Mouse (Mus musculus) embryonic facial prominence, embryonic 15.5 days (tissue): ENCODE measurements around the gene Irf8. TPM values are rescaled to one million over a fixed set of nuclear protein-coding genes. Genes with fewer than 3 reads are reported as not detected.
A peak's percentile ranks its signal among the peaks of the same experiment; 100 is the strongest.

ENCODE experiments used
- ATAC-seq: fragments of 200-750 bp; cut with Nextera tagmentation; 2 replicates; pipeline ENCODE4 v1.8.0; 2017; ENCODE audit warnings: low read depth, moderate TSS enrichment; ENCODE audit not compliant: insufficient number of reproducible peaks, low FRiP score, low TSS enrichment
- H3K27ac ChIP-seq: fragments of 300-500 bp; sonication (generic); replicated peaks from 2 replicates; pipeline ENCODE4 v1.5.1; 2015; ENCODE audit warnings: mild to moderate bottlenecking, inconsistent platforms
- H3K27me3 ChIP-seq: fragments of 300-500 bp; sonication (generic); 2 replicates; pipeline ENCODE4 v1.6.1; 2015; ENCODE audit warnings: inconsistent platforms
- H3K36me3 ChIP-seq: fragments of 300-500 bp; sonication (generic); 2 replicates; pipeline ENCODE4 v1.6.1; 2015; ENCODE audit warnings: mild to moderate bottlenecking, inconsistent platforms
- H3K4me1 ChIP-seq: fragments of 300-500 bp; sonication (generic); 2 replicates; pipeline ENCODE4 v1.6.1; 2015; ENCODE audit warnings: inconsistent platforms
- H3K4me2 ChIP-seq: fragments of 300-500 bp; sonication (generic); replicated peaks from 2 replicates; pipeline ENCODE4 v1.6.1; 2015; ENCODE audit warnings: mild to moderate bottlenecking, inconsistent platforms
- H3K4me3 ChIP-seq: fragments of 300-500 bp; sonication (generic); replicated peaks from 2 replicates; pipeline ENCODE4 v1.5.1; 2015; ENCODE audit warnings: mild to moderate bottlenecking, inconsistent platforms
- H3K9ac ChIP-seq: fragments of 300-500 bp; sonication (generic); 2 replicates; pipeline ENCODE4 v1.6.1; 2015; ENCODE audit warnings: inconsistent platforms
- H3K9me3 ChIP-seq: fragments of 300-500 bp; sonication (generic); replicated peaks from 2 replicates; pipeline ENCODE4 v1.6.1; 2016; ENCODE audit warnings: inconsistent platforms
- whole genome bisulfite sequencing: fragments of 180-500 bp; shearing (Covaris S2); methylation state at CpG from one replicate; pipeline ENCODE4 v1.1.7; 2015; 5-methylcytosine and 5-hydroxymethylcytosine counted together
- polyA plus RNA-seq: library from polyadenylated mRNA; unstranded; fragments of >200 nt; fragmentation: Nextera tagmentation; extraction: Ambion mirVana; gene quantifications from 2 replicates; pipeline ENCODE4 v1.2.1, GENCODE M21; 2015

Gene Irf8
- polyA plus RNA-seq, 1 experiment from 2014 or later, result 10.2 TPM

DNA sequence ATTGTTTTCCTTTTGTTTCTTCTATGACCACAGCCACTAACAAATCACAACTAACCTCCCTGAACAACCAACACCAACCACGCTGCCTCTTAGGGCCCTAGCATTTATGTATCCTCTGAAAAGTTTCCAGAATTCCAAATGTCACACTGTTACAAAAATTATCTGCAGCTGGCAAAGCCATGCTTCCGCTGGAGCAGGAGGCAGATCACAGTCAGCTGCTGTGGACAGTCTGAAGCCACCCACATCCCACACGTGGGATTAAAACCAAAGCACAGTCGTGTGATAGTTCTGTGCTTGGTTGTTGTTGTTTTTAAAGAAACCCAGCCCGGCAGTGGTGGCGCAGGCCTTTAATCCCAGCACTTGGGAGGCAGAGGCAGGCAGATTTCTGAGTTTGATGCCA is 37.1 kb upstream of the Irf8 start:
- H3K36me3 ChIP-seq, result no peaks in the 10 kb centered on the region
- WGBS, result 55% methylated on average over 6 of the region's 6 CpGs
- H3K4me3 ChIP-seq, result no peak overlapping the region
- H3K27me3 ChIP-seq, result 0 out of 2 replicates have a peak, but pooled peaks cover 4% of the 10 kb centered on the region
- H3K4me1 ChIP-seq, result peaks cover 28% of the 10 kb centered on the region
- H3K9me3 ChIP-seq, result no peaks in the 10 kb centered on the region
- ATAC-seq, result no peak
- 0 out of 2 replicates have a peak overlapping the region, but pooled peaks have one; percentile 14 for H3K27ac ChIP-seq
- H3K9ac ChIP-seq, result no peak overlapping the region
- no peak overlapping the region for H3K4me2 ChIP-seq

DNA sequence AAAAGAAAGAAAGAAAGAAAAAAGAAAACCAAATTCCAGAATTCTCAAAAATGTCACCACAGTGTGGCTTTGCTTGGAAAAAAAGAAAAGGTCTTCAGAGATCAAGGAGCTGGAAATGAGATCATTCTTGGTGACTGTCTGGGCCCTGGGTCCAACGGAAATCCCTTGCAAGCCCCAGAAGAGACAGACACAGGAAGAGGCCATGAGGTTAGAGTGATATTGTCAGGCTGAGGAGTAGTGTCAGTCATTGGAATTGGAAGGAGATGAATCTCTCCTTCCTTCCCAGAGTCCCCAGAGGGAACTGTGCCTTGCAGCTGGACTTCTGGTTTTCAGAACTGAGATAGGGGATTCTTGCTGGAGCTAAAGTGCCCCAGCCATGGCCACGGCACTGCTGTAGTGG is 36.6 kb upstream of the Irf8 start:
- H3K27ac ChIP-seq, result 0 out of 2 replicates have a peak overlapping the region, but pooled peaks have one; percentile 14
- ATAC-seq, result no peak
- H3K4me3 ChIP-seq, result no peak overlapping the region
- H3K9me3 ChIP-seq, result no peaks in the 10 kb centered on the region
- 0 out of 2 replicates have a peak, but pooled peaks cover 6% of the 10 kb centered on the region for H3K27me3 ChIP-seq
- H3K4me2 ChIP-seq, result no peak overlapping the region
- no peaks in the 10 kb centered on the region for H3K36me3 ChIP-seq
- 70% methylated on average over 2 of the region's 2 CpGs for WGBS
- H3K9ac ChIP-seq, result no peak overlapping the region
- H3K4me1 ChIP-seq, result peaks cover 24% of the 10 kb centered on the region; the same call in 1 of the 2 replicates

- H3K4me3 ChIP-seq, result no peak overlapping the region
- H3K9me3 ChIP-seq, result no peaks in the 10 kb centered on the region
- H3K27ac ChIP-seq, result 0 out of 2 replicates have a peak overlapping the region, but pooled peaks have one; percentile 14
- H3K27me3 ChIP-seq, result 0 out of 2 replicates have a peak, but pooled peaks cover 6% of the 10 kb centered on the region
- 81% methylated on average over 4 of the region's 4 CpGs for WGBS
- no peak overlapping the region for H3K9ac ChIP-seq
- no peak for ATAC-seq
- no peaks in the 10 kb centered on the region for H3K36me3 ChIP-seq
- H3K4me2 ChIP-seq, result no peak overlapping the region
- H3K4me1 ChIP-seq, result peaks cover 24% of the 10 kb centered on the region; the same call in 1 of the 2 replicates
Measured at GRCm38 (mm10) chr8:120700053-120700452, 36.1 kb upstream of the Irf8 start.

DNA sequence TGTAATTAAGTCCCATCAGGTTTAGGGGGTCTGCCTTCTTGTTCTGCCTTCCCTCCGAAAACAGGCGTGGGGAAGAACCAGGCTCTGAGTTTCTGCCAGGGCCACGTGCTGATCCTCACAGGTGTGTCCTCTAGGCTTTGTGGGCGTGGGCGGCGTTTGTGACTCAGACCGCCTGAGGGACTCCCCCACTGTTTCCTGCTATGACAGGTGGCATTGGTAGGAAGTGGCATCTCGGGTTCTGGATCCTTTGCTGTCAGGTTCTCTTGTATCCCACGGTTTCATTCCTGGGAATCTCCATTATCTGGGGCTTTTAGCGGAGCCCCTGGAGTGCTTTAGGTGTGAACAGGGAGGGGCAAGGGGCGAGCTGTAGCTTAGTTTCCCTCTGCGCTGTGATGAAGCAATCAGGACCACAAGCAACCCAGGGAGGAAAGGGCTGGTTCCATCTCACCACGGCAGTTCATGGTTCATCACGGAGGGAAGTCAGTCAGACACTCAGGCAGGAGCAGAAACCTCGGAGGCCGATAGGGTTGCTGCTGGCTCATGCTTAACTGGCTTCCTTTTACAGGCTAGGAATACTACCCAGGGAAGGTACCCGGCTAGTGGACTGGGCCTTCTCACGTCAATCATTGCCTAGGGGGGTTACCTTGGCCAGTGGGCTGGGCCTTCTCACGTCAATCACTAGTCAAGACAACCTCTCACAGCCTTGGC is 34.2 kb upstream of the Irf8 start:
- Histone ChIP-seq H3K4me3 (no peak overlapping the region), H3K4me1 (peaks cover 16% of the 10 kb centered on the region; the same call in 1 of the 2 replicates), H3K9ac (no peak overlapping the region), H3K36me3 (no peaks in the 10 kb centered on the region), H3K9me3 (no peaks in the 10 kb centered on the region), H3K4me2 (no peak overlapping the region), H3K27ac (no peak overlapping the region), H3K27me3 (0 out of 2 replicates have a peak, but pooled peaks cover 6% of the 10 kb centered on the region)
- 54% methylated on average over 19 of the region's 19 CpGs for WGBS
- no peak for ATAC-seq

DNA sequence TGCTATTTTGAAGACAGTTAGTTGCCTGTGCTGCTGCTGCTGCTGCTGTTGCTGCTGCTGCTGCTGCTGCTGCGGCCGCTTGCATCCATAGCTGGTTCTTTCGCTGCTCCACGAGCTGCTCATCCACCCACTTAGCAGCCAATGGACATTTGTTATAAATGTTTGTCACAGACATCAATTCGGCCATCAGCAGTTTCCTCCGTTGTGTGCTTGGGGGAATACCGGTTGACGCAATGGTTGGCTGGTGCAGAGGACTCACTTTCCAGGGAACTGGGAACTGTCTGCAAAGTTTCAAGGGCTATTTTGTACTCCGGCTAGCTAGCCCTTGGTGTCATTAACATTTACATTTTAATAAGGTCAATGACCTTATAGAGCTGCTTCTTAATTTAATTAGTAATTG is 32.0 kb upstream of the Irf8 start:
- 81% methylated on average over 9 of the region's 9 CpGs for WGBS
- H3K9me3 ChIP-seq, result no peaks in the 10 kb centered on the region
- ATAC-seq, result no peak

GRCm38 (mm10) chr8:120705163-120705562 is 31.0 kb upstream of the Irf8 start:
- no peak for ATAC-seq
- H3K27ac ChIP-seq, result no peak overlapping the region
- H3K9me3 ChIP-seq, result no peaks in the 10 kb centered on the region
- 0 out of 2 replicates have a peak, but pooled peaks cover 6% of the 10 kb centered on the region for H3K27me3 ChIP-seq
- H3K9ac ChIP-seq, result no peak overlapping the region
- no peaks in the 10 kb centered on the region for H3K4me1 ChIP-seq
- no peak overlapping the region for H3K4me3 ChIP-seq
- no peaks in the 10 kb centered on the region for H3K36me3 ChIP-seq
- WGBS, result 83% methylated on average over 15 of the region's 15 CpGs
- no peak overlapping the region for H3K4me2 ChIP-seq

More for the DNA sequence above, 32.0 kb upstream of the Irf8 start:
- H3K9ac ChIP-seq, result no peak overlapping the region
- no peak overlapping the region for H3K27ac ChIP-seq
- 0 out of 2 replicates have a peak, but pooled peaks cover 6% of the 10 kb centered on the region for H3K27me3 ChIP-seq
- no peak overlapping the region for H3K4me3 ChIP-seq
- H3K4me1 ChIP-seq, result peaks cover 4% of the 10 kb centered on the region; the same call in 1 of the 2 replicates
- no peaks in the 10 kb centered on the region for H3K36me3 ChIP-seq
- no peak overlapping the region for H3K4me2 ChIP-seq

- no peak overlapping the region for H3K4me3 ChIP-seq
- no peak for ATAC-seq
- 41% methylated on average over 3 of the region's 3 CpGs for WGBS
- no peak overlapping the region for H3K9ac ChIP-seq
- no peaks in the 10 kb centered on the region for H3K9me3 ChIP-seq
- H3K27ac ChIP-seq, result no peak overlapping the region
- no peak overlapping the region for H3K4me2 ChIP-seq
- H3K36me3 ChIP-seq, result no peaks in the 10 kb centered on the region
- no peaks in the 10 kb centered on the region for H3K4me1 ChIP-seq
- 0 out of 2 replicates have a peak, but pooled peaks cover 6% of the 10 kb centered on the region for H3K27me3 ChIP-seq
Measured at GRCm38 (mm10) chr8:120706193-120706592, 30.0 kb upstream of the Irf8 start.

- no peak for ATAC-seq
- no peaks in the 10 kb centered on the region for H3K9me3 ChIP-seq
- no peaks in the 10 kb centered on the region for H3K4me1 ChIP-seq
- H3K9ac ChIP-seq, result no peak overlapping the region
- H3K27me3 ChIP-seq, result 0 out of 2 replicates have a peak, but pooled peaks cover under 1% of the 10 kb centered on the region
- H3K27ac ChIP-seq, result no peak overlapping the region
- no peak overlapping the region for H3K4me3 ChIP-seq
- WGBS, result 77% methylated on average over 10 of the region's 10 CpGs
- no peak overlapping the region for H3K4me2 ChIP-seq
- no peaks in the 10 kb centered on the region for H3K36me3 ChIP-seq
Measured at GRCm38 (mm10) chr8:120709176-120709575, 27.0 kb upstream of the Irf8 start.

DNA sequence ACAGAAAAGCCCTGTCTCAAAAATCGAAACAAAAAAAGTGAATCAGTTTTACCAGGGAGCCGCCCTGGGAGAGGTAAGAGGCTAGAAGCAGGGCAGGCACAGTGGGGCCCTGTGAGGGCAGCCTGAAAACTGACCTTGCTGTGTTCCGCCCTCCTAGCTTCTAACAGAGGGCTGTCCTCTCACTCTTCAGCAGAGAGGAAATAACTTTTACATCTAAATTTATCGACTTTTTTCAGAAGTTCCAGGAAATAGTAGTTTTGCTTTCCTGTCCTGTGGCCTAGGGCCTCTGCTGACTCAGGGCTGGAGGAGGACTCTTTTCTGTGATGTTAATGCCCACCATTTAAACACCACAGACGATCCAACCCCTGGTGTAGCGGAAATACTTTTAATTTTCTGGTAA is 21.0 kb upstream of the Irf8 start:
- Histone ChIP-seq H3K4me3 (no peak overlapping the region), H3K9me3 (no peaks in the 10 kb centered on the region), H3K36me3 (no peaks in the 10 kb centered on the region), H3K27ac (no peak overlapping the region), H3K4me2 (no peak overlapping the region), H3K27me3 (no peaks in the 10 kb centered on the region), H3K9ac (no peak overlapping the region), H3K4me1 (no peaks in the 10 kb centered on the region)
- ATAC-seq, result 0 out of 2 replicates have a peak, but pooled peaks have one; percentile 19
- WGBS, result 71% methylated on average over 6 of the region's 6 CpGs

DNA sequence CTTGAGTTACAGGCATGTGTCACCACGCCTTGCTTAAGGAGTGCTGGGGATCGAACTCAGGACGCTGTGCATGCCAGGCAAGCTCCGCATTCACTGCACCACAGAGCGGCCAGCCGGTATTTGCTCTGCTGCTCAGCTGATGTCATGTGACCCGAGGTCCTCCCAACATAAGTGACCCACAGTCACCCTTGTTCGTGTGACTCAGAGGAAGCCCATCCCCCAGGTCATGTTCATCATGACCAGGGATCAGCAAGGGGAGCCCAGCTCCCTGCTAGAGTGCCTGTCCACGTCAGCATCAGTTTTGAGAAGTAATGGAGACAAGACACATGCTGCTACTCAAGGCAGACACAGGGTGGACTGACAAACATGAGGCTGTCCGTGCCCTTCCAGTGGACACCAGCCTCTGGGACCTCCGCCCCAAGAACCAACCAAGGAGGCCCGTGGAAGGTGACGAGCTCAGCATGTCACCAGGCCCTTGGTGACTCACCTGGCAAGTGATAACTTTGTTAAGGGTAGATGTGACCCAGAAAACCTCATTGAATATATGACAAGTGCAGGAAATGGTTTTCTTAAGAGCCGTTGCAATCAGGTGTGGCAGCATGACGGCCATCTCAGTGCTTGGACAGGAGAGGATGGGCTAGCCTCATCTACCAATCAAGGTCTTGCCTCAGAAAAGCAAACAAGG is 20.0 kb upstream of the Irf8 start:
- Histone ChIP-seq H3K4me1 (no peaks in the 10 kb centered on the region), H3K4me2 (no peak overlapping the region), H3K9me3 (no peaks in the 10 kb centered on the region), H3K27me3 (no peaks in the 10 kb centered on the region), H3K4me3 (no peak overlapping the region), H3K36me3 (no peaks in the 10 kb centered on the region), H3K9ac (no peak overlapping the region), H3K27ac (no peak overlapping the region)
- ATAC-seq, result no peak; the same call in 1 of the 2 replicates
- 75% methylated on average over 15 of the region's 15 CpGs for WGBS

DNA sequence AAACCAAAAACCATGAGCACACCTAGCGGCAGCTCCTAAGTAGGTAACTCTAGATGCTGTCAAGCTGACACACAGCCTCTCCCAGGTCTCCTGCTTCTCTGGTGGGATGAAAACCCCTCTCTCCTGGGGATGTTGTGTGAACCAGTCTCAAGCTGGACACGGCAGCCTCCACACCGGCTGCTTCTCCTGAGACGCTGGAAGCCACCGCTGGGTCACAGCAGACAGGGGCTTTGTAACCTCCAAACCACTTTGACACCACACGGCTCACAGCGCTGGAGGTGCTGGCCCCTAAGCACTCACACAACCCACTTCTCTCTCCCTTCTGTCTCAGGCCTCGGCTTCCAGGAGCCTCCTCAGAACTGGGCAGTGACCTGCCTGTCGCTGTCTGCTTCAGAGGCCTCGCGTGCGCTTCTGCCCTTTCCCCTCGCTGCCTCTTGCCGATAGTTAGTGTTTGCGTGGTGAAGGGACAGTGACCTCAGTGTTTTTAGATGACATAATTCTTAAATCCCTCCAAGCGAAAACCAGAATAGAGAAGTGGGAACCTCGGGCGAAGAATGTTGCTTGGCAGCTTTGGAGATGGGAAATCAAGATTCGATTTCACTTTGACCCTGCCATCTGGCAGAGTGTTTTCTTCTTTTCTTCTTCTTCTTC is 16.4 kb upstream of the Irf8 start:
- 52% methylated on average over 19 of the region's 19 CpGs for WGBS
- no peak overlapping the region for H3K9ac ChIP-seq
- H3K9me3 ChIP-seq, result no peaks in the 10 kb centered on the region
- no peaks in the 10 kb centered on the region for H3K27me3 ChIP-seq
- no peaks in the 10 kb centered on the region for H3K4me1 ChIP-seq
- no peak overlapping the region for H3K4me2 ChIP-seq
- H3K4me3 ChIP-seq, result no peak overlapping the region
- no peak for ATAC-seq
- no peak overlapping the region for H3K27ac ChIP-seq
- H3K36me3 ChIP-seq, result no peaks in the 10 kb centered on the region
